Mouse (Mus musculus) layer of hippocampus, adult 9-11 months (tissue): ENCODE data around the gene Tha1.

Experiments used
- DNase-seq: peaks from one replicate; pipeline ENCODE4 v3.0.0; 2022

The Tha1 gene

DNA sequence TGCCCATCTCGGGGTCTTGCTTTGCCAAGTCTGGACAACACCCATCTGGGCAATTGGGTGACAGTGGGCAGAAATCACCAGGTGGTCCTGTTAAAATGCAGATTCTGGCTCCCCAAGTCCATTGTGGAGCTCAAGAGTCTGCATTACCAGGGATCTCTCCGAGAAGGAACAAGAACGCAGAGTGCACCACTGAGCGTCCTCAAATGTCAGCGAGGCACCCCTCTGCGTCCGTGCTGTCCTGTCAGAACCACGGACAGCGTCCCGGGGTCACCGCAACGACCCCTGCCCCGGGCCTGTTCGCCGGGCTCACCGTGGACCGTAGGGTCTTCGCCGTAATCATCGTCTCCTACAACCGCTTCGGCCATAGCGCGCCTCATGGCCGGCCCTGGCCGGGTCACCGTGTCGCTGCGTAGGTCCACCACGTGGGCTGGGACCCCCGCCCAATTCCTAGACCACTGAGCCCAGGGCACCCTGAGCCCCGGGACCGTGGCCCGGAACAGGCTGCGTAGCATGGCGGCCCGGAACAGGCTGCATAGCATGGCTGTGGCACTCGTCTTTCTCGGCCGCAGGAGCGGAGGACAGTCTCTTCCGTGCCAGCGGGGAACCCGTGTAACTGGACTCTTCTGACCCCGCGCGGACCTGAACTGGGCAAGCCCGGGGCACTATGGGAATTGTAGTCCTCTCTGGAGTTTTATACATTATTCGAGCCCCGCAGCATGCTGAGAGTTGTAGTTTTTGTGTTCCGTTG, at the start of gene Tha1:
TSS of gene Tha1 (minus strand) at position 621 of the 748 bp plus-strand sequence.
- DNase-seq, result peak; percentile 76

DNA sequence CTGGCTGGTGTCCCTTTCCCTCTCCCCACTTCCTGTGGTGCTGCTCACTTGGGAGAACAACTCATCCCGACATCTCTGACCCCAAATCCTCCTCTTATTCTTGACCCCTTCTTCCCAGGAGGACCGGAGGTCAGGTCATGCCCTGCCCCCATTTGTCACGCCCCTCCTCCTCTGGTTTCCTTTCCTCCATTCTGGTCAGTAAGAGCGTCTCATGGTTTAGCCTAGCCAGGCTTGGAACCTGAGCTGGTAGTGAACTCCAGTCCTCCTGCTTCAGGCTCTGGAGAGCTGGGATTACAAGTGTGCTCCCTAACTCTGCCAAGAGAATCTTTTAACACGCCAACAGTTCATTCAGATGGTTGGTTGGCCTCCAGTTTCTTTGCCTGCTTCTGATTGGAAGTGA, 45.9 kb upstream of the Tha1 start:
- DNase-seq, result no peak

DNA sequence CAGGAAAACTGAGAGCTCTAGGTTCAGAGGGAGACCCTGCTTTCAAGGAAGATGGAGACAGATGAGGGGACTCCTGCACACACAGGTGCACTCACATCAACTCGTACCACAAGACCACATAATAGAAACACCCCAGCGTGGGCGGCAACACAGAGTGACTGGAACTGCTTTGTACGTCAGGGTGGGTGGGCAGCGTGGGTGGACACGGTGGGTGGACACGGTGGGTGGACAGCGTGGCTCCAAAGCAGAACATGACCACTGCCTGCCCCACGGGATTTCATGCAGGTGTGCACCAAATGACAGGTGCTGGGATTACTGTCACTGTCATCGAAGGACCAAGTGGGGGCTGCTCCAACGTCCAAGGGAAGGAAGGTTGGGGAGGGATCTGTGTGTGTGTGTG, 45.3 kb upstream of the Tha1 start:
- no peak for DNase-seq

DNA sequence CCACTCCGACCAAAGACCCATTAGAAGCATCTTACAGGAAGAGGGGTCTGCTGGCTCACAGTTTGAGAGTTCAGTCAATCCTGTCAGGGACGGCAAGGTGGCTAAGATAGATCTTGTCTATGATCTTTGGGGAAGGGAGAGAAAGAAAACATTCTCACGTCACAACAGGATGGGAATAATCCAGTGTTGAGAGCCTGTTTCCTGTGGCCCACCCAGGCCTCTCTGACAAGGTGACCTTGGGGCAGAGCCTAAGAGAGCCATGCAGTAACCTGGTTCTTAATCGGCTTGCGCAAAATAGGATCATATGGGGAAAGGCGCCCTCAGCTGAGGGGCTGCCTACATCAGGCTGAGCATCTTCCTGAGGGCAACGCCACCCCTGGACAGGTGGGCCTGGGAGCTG, 42.6 kb upstream of the Tha1 start:
- DNase-seq, result no peak

DNA sequence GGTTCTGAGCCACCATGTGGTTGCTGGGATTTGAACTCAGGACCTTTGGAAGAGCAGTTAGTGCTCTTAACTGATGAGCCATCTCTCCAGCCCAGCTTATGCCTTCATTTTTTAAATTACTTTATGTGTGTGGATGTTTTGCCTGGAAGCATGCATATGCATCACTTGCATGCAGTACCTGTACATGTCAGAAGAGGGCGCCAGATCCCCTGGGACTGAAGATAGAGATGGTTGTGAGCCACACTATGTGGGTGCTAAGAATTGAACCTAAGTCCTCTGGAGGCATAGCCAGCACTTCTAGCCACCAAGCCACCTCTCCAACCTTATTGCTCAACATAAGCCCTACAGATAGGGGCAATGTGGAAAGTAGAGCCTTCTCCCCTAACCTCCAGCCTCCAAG, 42.1 kb upstream of the Tha1 start:
- DNase-seq, result no peak

DNA sequence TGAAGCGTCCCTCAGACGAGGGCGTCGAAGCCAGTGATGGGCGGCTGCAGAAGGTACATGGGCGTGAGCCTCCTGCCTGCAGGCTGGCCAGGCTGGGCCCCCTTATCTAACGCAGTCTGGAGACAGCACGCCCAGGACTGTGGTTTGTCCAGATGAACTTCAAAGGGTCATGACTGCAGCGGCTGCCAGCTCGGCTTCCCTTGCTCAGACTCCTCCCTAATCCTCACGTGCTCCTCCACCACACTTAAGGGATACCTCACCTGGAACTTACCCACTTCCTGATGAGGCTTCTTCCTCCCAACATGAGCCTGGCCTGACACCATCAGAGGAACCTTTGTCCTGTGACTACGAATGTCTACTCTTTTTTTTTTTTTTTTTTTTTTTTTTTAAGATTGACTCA, 41.2 kb upstream of the Tha1 start:
- no peak for DNase-seq

DNA sequence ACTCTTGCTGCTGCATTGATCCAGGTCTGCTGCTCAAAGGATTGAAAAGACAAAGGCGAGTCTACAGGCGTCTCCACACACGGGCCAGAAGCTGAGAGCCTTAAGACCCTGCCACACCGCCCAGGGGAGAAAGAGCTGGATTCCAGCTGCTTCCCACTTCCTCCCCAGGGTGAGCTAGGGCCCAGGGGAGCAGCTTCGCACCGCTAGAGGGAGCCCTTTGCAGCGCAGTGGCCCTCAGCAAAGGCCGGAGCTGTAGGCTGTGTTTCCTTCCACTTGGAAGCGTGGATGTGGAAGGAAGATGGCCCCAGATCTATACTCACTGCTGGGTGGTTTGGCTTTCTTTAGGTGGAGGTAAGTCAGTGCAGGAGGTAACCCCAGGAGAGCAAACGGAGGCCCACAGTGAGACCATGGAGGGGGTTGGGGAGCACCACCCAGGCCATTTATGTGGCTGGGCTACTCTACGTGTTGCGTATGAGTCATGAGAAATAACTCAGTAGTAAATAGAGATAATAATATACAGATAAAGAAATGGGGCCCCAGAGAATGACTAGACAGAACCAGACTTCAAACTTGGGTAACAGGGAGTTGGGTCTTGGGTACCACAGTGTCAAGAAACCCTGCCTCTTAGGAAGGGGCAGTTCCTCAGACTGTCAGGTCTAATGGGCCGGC, 39.5 kb upstream of the Tha1 start:
- peak; percentile 71 for DNase-seq

DNA sequence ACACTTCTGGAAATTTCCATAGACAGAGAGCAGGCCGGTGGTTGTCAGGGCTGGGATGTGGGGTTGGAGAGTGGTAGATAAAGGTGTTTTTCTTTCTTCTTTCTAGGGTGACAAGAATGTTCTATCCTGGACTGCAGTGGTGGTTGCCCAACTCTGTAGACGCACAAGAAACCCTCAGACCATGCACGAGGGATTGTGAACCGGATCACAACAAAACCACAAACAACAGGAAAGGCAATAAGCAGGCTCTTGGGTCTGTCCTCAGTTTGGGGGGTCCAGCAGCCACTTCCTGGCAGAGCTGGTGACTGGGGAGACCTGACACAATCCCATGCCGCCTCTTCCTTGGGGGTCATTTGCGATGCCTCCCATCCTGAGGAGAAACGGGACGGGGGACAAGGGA, 36.1 kb upstream of the Tha1 start:
- DNase-seq, result no peak

DNA sequence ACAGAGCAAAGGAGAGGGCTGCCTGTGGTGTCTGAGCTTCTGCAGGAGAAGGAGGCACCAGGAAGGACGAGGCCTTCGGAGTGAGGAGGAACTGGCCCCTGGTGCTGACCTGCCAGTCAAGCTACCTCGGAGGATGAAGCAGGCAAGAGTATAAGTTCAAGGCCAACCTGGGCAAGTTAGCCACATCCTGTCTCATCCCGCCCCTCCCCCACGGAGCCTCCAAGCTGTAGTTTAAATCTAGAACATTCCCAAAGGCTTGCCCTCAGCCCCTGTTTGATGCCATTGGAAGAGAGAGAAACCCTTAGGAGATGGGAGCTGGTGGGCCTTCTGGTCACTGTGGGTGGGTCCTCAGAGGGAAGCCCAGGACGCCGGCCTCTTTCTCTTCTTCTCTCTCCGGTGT, 31.2 kb upstream of the Tha1 start:
- DNase-seq, result no peak

DNA sequence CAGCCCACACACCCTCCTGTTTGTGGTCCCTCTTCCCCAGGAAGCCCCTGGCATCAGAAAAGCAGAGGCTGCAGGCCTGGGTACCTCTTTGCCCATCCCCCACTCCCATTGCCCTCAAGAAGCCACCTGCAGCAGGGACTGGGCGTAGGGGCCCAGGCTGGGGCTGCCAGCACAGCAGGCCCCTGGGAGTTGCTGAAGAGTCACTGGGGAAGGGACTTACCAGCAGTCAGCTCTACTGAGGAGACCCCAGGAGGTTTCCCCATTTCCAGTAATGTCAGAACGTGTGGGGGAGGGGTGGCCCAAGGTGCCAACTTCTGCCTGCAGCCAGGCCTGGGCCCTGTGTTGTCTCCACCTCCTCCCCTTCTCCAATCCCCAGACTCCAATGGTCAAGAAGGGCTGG, 29.0 kb upstream of the Tha1 start:
- DNase-seq, result no peak

DNA sequence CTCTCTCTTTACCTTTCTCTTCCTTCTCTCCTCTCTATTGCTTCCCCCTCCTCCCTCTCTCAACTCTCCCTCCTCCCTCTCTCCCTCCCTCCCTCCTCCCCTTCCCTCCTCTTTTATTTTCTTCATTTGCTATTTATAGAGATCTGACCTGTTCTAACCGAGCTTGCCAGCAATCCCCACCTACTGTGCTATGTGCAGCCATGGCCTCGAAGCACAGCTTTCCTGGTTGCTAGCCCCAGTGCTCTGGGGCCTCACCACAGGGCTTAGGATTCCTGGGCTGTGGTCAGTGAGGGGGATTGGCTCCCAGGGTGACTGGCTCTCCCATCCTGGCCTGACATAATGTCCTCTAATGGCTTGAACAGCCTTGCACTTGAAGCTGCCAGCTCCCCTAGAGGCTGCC, 23.3 kb upstream of the Tha1 start:
- DNase-seq, result no peak

DNA sequence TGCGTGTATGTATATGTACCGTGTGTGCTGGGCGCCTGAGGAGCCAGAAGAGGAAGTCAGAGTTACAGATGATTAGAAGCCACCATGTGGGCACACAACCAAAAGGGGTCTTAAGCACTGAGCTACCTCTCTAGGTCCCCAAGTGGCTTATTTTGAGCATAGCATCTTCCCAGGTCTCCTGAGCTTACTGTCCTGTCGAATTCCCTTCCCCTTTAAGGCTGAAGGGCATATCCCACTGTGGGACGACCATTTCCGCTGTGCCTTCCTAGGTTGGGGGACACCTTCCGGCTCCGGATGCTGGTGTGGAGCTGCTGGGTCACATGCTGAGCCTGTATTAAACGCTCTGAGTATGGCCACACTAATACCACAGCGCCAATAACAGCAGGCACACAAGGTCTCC, 21.4 kb upstream of the Tha1 start:
- DNase-seq, result no peak

DNA sequence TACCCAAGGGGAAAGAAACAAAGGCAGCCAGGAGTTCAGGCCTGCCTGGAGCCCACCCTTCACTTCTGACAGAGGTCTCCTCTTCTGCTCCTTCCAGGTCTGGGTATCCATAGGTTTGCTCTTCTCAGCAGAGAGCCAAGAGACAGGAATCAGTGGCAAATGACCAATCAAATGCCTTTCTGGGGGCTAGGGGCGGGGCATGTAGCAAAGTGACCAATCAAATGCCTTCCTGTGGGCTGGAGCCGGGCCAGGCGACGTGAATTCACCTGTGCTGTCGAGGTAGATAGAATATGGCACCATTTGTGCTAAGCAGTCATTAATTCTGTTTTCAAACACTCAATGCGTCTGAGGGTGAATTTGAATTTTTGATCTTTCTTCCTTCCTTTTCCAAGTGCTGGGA, 18.9 kb upstream of the Tha1 start:
- no peak for DNase-seq

DNA sequence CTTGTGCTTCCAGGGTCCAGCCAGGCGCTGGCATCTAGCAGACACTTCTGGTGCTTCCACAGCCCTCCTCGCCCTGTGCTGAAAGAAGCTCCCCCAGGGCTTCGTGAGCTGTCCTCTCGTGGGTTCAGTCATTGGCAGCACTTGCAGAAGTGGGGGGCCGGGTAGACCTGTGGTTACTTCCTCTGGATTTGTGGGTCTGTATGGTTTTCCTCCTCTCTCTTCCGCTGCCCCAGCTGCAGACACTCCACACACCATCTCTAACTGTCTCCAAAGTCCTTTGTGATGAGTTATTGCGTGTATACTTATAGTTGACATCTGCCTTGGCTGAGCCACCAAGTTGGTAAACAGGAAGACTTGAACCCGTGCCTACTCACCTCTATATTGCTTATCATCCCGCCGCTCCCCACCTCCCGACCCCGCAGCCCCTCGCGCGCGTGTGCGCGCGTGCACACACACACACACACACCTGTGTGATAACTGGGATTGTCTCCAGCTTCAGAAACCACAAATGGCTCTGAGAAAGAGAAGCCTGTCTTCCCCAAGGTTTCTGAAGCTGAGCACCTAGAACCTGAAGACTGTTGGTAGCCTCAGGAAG, 18.4 kb upstream of the Tha1 start:
- DNase-seq, result no peak

DNA sequence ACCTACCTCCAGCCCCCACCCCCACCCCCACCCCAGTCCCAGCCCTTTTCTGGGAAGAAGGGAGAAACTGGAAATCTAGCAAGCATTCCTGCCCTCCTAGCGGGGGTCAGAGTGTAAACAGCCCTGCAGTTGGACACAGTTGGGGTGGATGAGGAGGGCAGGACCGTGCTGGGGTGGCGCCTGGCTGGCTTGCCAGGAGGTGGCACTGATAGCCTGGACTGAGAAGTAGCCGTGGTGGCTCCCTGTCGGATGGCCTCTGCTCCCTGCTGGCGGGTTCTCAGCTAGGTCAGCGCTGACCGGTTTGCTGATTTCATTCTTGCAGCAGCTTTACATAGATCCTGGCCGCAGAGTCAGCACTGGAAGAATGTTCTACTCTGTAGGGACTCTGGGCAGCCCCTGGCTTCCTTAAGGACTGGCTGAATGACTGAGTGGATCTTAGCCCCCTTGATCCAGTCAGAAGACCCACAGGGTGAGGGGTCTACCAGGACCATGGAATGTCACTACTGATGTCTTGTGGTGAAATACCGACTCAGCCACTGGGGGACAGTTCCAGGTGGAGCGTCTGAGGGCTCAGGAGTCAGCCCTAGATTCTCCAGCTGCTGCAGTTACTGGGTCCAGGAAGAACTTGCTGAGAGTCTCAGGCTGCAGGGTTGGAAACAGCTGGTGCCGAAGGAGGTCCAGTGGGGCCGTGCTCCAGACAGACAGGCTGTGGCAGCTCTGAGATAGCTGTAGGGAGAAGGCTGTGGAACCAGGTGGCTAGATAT, 17.4 kb upstream of the Tha1 start:
- no peak for DNase-seq

DNA sequence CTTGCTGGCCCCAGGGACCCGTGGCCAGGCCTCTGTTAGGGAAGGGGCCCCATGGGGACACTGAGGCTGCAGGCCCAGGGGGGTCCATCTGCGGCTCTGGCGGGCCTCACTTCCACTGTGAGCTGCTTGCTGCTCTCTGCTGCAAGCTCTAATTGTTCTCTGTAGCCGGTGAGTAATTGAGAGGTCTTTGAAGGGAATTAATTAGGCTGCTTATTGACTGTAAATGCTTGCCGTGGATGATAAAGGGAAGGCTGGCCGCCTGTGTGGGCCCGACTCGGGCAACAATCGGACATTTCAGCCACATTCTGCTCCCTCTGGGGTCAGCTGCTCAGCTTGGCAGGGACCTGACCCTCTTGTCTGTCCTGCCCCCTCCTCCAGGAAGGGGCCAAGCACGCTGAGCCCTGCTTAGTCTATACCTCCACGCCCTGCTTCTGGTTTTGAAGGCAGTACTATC, 16.6 kb upstream of the Tha1 start:
- no peak for DNase-seq

DNA sequence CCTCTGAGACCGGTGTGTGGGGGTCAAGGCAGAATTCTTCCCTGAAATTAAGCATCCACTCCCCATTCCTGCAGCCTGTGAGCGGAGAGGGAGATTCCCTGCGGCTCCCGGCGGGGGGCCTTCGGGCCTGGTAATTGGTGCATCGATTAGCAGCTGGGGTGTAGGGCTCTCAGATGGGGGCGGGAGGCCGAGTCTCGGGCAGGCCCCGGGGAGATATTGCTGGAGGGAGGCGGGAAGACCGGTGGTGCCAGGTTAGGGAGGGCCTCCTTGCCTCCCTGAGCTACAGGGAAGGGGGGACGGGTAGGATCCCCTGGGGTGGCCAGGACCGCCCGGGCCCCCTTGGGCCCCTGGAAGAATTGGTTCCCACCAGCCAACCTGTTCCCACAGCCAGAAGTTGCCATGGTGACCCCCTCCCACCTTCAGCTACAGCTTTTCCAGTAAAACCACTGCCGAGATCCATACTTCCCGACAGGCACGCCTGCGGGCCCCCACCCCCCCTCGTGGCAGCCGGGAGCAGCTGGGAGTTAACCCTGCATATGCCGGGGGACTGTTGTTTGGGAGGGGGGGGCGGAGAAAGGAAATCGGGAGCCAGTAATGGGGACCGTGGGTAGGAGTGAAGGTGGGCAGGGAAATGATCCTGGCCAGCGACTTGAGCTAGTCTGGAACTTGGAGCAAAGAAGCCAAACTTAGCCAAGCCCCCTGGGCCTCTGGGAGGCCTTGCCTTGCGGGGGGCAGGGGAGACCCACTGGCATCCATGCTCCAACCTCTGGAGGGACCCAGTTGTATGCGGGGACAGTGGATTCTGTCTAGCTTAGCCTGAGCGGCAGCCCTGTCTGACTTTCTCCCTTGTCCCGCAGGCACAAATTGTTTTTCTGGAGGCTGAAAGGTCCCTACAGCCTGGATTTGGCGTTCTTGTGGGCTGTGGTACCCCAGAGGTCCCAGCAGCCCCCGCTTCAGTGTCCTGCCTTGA, 15.9 kb upstream of the Tha1 start:
- DNase-seq, result peak; percentile 22

DNA sequence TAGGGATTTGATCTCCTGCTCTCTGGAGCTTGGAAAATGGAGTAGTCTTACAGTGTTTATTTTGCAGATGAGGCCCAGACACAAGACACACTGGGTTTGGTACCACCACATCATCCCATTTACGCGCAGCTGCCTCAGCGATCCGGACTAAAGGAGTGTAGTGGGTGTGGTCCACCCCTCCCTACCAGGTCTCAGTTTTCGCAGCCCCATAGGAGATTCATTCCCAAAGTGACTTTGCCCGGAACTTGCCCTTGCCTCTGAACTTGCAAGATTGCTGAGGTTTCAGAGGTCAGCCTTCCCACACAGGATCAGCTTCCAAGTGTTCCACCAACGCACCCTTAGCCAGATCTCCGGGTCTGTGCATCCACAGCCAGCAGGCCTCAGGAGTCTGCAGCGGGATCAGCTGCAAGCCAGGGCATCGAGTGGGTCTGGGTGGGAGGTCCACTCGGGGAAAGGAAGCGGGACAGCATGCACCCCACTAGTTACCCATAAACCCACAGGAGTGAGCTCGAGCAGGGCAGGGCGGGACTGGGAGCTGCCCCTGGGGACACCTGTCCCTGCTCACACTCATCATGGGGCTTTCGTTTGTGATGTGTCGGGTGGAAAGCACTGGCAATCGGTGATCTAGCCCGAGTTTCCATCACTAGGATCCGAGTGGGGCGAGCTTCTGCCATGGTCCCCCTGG, 15.0 kb upstream of the Tha1 start:
- DNase-seq, result no peak

DNA sequence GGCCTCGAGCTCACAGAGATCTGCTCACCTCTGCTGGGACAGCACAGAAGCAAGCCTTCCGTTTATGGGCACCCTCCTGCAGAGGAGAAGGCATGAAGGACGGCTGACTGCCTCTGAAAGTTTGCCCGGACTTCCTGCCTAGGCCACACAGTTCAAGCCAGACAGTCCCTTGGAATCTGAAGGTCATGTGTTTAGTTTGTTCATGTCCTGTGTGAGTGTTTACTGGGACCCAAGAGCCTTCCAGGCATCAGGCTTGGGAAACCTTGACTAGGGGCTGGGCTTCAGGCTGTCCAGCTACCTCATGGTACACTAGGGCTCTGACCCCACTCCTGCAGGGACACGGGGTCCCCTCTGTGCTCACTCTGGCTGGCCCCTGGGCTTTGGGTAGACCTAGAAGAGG, 12.7 kb upstream of the Tha1 start:
- DNase-seq, result no peak

DNA sequence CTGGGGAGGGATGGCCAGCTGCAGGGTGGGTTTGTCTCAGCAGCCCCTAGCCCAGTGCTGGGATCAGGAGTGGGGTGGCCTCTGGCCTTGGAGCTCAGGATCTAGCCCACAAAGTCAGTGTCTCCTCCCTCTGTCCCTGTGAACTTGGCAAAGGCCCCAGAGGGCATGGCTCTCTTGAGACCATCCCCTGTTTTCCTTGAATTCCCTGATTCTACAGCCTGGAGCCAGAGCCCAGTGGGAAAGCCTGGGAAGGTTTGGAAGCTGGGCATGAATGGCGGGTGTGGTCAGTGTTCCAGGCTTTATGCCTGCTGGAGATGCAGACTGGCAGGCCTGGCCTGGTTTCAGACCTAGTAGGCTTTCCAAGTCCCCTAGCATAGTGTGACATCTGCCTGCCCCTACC, 8.9 kb upstream of the Tha1 start:
- no peak for DNase-seq

DNA sequence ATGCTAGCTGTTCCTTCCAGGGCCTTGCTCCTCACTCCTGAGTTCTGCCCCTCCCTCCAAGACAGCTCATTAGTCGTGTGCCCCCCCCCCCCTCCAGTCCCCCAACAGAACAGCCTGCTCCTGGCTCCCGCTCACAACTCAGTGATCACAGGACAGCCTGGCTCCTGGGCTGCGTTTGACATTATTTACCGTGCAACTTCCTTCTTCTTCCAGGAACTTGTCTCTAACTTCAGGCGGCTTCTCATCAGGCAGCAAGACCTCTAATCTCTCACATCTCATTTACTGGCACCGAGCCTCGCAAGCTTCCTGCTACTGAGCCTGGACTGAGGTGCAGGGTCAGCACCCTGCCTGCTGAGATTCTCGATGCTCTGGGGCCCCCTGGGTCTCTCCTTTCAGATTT, 8.5 kb upstream of the Tha1 start:
- DNase-seq, result peak; percentile 31

DNA sequence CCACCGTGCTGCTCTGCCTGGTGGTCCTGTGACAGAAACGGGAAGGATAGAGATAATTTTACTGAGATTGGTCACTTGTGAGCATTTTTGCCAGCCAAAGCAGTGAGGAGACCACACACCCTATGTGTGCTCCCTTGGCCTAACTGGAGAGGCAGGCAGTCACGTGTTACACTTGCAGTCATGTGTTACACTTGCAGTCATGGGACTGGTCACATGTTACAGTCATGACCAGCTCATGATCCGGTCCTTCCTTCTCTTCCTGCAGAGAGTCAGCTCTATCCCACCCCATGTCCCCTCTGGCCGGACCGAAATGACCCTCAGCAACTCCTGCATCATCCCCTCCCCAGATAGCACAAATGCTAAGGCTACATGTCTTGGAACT, 7.7 kb upstream of the Tha1 start:
- peak; percentile 60 for DNase-seq
